Mouse (Mus musculus): Measurements from ENCODE around the gene Jrkl.

Gene Jrkl

DNA sequence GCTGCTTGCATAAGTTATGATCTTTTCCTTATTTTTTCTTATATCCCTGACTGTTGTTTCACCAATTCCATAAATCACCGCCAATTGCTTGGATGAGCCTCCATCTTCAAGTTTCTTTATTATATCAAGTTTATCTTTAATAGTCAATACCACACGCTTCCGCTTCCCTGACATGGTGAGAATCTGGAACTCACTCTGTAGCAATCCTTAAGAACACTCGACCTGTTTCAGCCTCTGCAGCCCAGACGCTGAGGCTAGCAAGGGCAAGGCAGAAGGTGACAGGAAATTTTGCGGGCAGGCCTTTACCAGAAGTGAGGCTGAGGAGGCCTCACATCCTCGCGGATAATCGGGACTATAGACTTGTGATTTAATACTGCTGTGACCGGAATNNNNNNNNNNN is at the start of gene Jrkl:
Jrkl (minus strand) TSS at position 349 of the 400 bp plus-strand sequence.
- DNase-seq (ENCODE audit: extremely low read depth, low read depth, low spot score), result no peak

DNA sequence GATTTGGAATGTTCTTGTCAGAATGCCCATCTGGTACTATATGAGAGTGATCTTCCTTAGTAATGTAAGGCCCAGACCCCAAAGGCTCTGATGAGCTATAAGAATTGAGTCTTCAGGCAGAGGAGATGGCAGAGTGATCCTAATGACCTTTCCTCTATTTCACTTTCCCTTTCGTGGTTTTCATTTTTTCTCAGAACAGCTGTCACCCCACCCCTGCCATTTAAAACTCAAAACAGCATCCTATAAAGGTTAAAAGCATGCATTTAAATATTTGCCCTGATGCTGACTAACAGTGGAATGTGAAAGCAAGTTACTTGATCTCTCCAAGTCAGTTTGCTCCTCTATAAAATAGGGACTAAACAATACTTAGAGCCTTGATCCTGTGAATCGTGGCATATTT is 41.9 kb upstream of the Jrkl start:
- no peak for DNase-seq (ENCODE audit: extremely low read depth, low read depth, low spot score)

DNA sequence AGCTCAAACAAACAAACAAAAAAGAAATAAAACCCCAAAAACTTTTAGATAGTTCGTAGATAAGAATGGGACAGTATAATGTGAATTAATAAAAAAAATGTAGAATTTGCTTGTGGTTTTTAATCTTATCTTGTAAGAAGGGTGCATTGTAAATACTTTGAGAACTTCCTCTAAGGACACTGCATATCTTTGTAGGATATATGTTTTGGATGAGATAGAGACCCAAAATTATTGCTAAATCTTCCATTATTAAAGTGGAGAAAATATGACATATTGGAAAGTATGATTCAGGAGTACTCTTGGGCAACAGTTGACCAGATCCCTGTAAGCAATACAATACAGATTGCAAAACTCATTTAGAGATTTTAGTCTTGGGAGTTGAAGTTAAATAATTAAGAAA is 27.6 kb upstream of the Jrkl start:
- no peak for DNase-seq (ENCODE audit: extremely low read depth, low read depth, low spot score)

DNA sequence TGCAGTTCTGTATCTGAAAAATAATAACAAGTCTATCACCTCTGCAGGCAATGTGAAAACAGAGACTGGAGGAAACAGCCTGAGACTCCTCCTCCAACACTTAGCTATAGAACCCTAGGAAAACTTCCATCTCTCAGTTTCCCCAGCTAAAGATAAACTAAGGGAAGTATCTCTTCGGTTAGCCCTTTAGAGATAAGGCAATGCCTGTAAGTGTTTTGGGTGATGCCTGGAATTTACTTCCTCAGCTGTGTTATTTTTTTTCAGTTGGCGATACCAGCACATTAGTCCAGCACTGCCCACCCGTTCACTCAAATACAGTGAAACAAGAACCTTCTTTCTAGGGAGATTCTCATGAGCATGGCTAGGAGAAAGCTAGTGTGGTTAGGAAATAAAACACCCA is 15.4 kb upstream of the Jrkl start:
- no peak for DNase-seq (ENCODE audit: extremely low read depth, low read depth, low spot score)

DNA sequence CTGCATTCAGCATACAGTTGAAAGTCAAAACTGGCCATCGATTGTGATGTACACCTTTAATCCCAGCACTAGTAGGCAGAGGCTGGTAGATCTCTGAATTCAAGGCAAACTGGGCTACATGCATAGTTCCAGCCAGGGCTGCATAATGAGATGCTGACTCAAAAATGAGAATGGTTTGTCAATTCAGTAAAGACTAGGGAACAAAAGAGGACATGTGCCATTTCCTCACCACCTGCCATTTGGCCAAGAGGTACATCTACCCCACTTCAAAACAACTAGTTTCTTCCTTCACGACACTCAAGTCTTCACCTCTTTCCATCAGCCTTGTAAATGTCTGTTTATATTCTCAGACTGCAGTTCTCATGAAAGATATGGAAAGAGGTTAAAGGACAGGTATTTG is 12.5 kb upstream of the Jrkl start:
- DNase-seq (ENCODE audit: extremely low read depth, low read depth, low spot score), result no peak

DNA sequence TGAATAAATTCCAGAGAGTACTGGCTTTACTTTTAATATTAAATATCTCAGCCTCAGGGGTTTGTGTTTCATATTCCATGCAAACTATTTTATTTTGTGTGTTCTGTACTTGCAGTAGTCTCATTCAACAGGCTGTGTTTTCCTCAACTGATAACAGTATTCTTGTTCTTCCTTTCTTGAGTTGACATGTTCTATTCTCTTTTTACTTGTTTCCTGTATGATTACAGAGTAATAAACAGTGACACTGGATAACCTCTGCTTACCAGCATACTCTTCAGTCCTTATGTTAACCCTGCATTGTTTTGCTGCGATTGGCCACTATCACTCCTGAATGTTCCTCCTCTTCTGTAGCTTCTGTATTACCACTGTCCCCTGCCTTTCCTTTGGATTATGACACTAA is 11.1 kb upstream of the Jrkl start:
- DNase-seq (ENCODE audit: extremely low read depth, low read depth, low spot score), result no peak

DNA sequence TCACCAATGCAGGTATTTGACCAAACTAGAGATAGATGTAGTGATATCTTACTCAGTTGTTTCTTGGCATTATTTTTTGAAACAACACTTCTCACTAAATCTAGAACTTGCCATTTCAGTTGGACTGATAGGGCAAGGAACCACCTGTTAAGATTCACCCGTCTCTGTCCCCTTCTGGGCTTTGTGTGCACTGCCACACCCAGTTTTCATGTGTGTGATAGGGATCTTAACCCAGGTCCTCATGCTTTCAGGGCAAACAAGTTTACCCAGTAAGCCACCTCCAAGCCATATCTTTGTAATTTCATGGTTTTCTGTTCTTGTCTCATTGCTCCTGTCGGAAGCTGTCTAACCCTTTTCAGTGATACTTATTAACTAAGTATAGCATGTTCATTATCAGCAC is 5.6 kb upstream of the Jrkl start:
- DNase-seq (ENCODE audit: extremely low read depth, low read depth, low spot score), result no peak

DNA sequence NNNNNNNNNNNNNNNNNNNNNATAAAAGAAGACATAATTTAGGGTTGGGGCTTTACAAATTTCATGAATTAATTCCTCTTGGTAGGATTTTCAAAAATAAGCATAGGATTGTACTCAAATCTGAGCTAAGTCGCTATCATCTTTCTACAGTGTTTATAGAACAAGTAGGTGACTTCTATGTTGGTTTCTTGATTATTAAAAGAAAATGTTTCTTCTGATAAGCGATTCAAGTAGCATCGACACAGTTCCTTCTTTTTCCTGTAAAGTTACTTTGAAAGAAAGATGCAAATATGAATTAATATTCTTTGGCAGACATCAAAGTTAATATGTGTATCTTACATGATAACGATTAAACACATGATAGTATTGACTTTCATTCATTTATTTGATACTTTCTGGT is 2.5 kb upstream of the Jrkl start:
- DNase-seq (ENCODE audit: extremely low read depth, low read depth, low spot score), result no peak

DNA sequence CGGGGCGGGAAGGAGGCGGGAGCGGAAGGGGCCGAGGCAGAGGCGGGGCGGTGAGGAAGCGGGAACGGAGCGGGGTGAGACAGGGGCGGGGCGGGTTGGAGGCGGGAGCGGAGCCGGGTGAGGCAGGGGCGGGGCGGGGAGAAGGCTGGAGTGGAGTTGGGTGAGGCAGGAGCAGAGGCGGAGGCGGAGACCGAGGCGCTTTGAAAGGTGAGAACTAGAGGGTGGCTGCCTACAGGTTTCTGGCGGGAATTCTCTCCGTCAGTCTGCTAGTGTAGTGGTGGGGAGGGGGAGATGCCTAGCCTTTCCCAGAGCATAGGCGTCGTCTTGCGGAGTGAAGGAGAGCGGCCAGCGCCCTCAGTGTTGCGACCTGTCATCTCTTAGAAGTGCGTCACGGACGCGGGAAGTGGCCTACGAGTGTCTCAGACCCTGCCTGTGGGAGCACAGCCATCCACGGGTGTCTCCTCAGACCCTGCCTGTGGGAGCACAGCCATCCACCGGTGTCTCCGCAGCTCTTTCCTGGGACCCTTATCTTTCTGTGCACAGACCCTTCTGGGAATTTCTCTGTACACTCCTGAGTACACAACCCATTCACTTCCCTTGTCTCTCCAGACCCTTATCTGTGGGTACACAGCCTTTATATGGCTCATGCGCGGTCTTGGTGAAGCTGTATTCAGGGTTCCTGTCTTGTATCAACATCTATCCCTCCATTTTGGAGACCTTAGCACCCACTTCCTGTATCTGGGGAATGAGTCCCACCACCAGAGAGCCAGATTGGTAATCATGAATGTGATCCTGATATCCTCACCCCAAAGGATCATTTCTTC is 1.4 kb upstream of the Jrkl start, which contains the start of gene Ccdc82:
Ccdc82 (plus strand) TSS at position 141 of the 824 bp plus-strand sequence.
- no peak for DNase-seq (ENCODE audit: extremely low read depth, low read depth, low spot score)

DNA sequence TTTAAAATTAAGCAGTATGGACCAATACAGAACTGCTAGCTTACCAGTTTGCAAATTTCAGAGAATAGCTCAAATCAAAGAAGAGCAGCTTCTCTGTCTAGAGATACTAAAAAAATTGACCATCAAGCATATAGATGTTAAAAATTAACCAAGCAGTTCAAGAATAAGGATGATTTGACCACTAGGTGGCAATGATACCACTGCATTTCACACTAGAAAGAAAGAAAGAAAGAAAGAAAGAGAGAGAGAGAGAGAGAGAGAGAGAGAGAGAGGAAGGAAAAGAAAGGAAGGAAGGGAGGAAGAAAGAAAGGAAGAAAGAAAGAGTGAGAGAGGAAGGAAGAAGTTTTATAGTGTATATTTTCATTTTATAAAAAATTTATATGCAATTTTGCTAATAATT is 3.3 kb downstream of the Jrkl start:
- no peak for DNase-seq (ENCODE audit: extremely low read depth, low read depth, low spot score)

DNA sequence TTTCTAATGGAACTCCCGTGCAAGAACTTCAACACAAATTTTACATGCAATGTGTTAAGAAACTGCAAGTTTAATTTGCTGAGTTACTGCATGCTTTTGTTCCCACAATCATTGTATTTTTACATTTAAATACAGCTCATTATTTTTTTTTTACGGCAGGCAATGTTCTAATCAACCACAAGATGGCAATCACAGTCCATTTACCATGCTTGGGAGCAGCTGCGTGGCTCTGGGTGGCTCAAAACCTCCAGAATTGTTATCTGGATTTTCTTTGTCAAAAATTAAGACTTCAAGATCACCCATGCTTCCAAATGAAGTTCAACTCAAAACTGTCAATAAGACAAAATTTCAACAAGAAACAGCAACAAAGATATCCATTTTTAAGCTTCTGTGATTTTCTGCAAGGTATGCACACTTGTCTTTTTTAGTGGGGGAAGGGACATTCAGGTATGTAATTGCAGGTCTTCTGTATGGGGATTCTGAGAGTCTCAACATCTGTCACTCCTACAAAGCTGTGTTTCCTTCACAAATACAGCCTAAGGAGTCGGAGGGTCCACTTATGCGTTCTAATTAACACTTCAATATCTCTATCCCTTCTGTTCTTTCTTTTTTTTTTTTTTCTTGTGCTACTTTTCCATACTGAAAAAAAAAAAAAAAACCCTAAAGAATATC is 13.9 kb downstream of the Jrkl start:
- DNase-seq (ENCODE audit: extremely low read depth, low read depth, low spot score), result no peak

DNA sequence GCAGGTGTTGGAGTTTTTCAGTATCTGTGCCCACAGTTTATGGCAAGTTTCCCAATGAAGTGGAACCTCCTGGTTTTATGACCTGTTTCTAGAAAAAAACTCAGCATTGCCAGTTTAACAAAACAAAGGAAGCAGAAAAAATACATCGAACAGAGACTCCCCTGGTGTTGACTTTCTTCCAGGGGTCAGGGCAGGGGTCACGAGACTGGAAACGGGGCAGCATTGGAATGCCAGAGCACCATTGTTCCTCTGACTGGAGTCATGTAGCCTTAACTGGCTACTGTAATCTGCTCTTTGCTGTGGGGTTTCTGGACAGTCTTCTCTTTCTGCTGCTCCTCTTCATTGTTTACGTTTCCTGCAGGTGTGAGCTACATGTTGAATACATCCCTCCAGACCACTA is 15.1 kb downstream of the Jrkl start:
- no peak for DNase-seq (ENCODE audit: extremely low read depth, low read depth, low spot score)

DNA sequence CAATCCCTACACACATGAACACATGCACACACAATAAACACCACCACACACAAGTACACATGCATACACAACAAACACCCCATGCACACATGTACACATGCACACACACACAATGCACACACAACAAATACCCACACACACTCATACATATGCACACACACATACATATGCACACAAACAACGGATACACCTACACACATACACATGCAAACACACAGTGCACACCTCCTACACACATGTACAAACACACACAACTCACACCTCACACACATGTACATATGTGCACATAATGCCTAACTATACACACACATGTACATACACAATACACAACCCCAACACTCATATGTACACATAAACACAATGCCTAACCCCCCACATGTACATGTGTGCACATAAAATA is 19.8 kb downstream of the Jrkl start:
- no peak for DNase-seq (ENCODE audit: extremely low read depth, low read depth, low spot score)

DNA sequence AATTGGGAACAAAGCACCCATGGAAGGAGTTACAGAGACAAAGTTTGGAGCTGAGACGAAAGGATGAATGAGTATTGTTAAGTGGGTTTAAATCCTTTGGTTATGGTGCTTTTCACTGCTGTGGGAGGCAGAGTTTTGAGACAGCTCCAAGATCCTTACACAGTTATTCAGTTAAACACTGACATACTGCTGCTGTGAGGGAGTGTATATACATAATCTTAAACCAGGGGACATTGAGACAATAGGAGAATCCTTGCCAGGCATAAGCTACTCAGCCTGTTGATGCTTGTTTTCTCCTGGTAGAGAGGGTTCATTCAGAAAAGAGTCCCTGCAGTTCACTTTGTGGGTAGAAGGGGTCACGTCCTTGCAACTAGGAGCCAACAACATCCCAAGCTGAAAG is 39.3 kb downstream of the Jrkl start:
- no peak for DNase-seq (ENCODE audit: extremely low read depth, low read depth, low spot score)

DNA sequence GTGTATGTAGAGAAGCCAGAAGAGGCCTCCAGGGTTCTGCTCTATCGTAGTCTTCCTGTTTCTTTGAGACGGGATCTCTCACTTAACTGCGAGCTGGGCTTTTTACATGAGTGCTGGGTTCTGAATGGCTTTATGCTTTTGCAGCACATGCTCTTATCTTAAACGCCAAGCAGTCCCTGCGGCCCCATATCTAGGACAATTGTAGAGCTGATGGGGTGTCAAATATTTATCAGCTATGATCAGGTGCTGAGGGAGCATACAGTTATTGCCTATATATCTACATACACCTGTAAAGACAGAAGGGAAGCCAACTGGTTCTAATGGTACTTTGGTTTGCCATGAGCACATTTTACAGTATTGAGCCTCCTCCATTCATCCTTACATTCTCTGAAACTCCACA is 41.9 kb downstream of the Jrkl start:
- no peak for DNase-seq (ENCODE audit: extremely low read depth, low read depth, low spot score)

DNA sequence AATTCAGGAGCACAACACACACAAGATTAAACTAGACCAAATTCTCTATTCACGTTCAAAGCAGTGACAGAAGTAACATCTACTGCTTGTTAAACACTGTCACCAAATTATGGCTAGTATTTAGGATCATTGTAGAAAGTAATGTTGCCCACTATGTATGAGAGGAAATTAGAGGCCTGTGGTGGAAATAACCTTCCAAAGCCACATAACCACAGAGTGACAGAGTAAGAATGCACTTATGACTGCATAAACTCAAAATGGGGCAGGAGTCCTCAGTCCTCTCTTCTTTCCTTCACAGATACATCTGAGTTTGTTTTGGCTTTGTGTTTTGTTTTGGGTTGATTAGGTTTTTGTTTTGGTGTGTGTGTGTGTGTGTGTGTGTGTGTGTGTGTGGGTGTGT is 42.5 kb downstream of the Jrkl start:
- DNase-seq (ENCODE audit: extremely low read depth, low read depth, low spot score), result no peak

DNA sequence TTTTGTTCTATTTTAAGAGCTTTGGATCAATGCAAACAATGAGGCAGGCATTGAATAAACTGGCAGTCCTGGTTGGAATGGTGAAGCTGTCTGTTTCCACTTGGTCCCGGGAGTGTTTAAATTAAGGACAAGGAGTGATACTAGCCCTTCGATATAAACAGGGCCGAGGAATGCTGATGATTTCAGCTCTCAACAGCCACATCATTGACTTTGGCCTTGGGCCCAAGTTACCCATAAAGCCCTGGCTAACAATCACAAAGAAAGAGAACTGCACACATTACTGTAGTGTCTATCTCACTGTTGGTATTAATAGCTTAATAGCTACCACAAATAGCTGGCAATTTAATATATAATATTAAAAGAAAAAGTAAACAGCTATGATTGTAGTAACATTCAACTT is 45.5 kb downstream of the Jrkl start:
- DNase-seq (ENCODE audit: extremely low read depth, low read depth, low spot score), result no peak

DNA sequence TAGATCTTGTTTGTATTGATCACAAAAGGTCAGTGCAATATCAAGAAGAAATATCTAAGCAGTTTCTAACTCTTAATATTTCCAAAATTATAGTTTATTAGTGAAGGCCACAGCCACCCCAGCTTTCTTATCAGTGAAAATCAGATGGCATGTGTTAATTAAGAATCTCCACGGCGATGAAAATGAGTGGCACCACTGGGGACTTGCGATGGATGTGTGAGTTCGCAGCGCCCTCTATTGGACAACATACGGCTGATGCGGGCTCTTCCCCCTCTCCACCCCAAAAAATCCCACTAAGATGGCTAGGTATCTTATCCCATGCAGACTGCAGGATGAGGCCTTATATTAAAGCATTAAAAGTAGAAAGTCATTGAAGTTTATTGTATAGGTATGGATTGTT is 49.9 kb downstream of the Jrkl start:
- no peak for DNase-seq (ENCODE audit: extremely low read depth, low read depth, low spot score)

DNA sequence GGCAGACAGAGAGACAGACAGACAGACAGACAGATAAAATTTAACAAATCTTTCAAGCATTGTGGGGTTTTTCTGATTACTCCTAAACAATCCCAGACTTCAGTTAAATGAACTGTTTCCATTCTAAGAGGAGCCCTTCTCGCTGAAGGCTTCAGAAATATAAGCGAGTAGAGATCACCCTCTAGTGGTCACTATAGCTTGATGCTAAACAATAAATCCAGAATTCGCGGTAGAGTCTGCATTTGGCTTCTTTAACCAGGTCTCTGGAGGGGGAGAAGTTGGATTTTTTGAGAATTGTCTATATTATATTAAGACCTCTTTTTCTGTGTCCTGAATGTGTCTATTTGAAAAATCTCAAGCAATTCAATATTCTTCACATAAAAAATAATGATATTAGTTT is 50.4 kb downstream of the Jrkl start:
- DNase-seq (ENCODE audit: extremely low read depth, low read depth, low spot score), result no peak

DNA sequence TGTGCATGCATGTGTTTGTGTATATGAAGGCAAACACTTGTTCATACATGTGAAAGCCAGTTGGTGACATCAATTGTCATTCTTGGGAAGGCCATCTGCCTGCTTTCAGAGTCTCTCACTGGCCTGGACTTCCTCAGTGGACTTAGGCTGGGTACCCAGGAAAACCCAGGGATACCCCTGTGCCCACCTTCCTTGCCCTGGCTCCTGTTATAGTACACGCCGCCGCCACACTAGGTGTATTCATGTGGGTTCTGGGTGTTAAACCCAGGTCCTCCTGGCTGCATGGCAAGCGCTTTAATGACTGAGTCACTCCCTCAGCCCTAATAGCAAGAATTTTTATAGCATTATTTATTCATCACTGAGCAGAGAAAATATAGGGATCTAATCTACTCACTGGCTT is 51.0 kb downstream of the Jrkl start:
- DNase-seq (ENCODE audit: extremely low read depth, low read depth, low spot score), result no peak

Data from fat pad, adult 2 months (tissue).